Mouse (Mus musculus) midbrain, postnatal 0 days (tissue): ENCODE results near the gene D17H6S53E. TPM values are rescaled to one million over a fixed set of nuclear protein-coding genes. Genes with fewer than 3 reads are reported as not detected.
A peak's percentile ranks its signal among the peaks of the same experiment; 100 is the strongest.
"Not testable (repeated sequence)": the region's sequence is repeated elsewhere in the genome, so short reads cannot be mapped to it uniquely, and the experiment has no call there.

Experiments
- ATAC-seq: fragments of 200-750 bp; cut with Nextera tagmentation; 2 replicates; pipeline ENCODE4 v1.8.0; 2017; ENCODE audit warnings: moderate number of reproducible peaks, mild to moderate bottlenecking, moderate TSS enrichment, moderate library complexity; ENCODE audit not compliant: low FRiP score
- DNase-seq: peaks from one replicate; pipeline ENCODE4 v3.0.0-alpha.2; 2015; ENCODE audit warnings: low spot score
- H3K27ac ChIP-seq: fragments of 300-500 bp; sonication (generic); 2 replicates; pipeline ENCODE4 v1.5.1; 2014; ENCODE audit warnings: low read depth, mild to moderate bottlenecking, low read length, mixed read lengths
- H3K27me3 ChIP-seq: fragments of 300-500 bp; sonication (generic); 2 replicates; pipeline ENCODE4 v1.6.1; 2014; ENCODE audit warnings: low read length, control low read depth, mixed read lengths; ENCODE audit not compliant: insufficient read depth
- H3K36me3 ChIP-seq: fragments of 300-500 bp; sonication (generic); 2 replicates; pipeline ENCODE4 v1.6.1; 2014; ENCODE audit warnings: low read length, control low read depth, mixed read lengths; ENCODE audit not compliant: insufficient read depth
- H3K4me1 ChIP-seq: fragments of 300-500 bp; sonication (generic); 2 replicates; pipeline ENCODE4 v1.6.1; 2014; ENCODE audit warnings: mild to moderate bottlenecking, control low read depth, antibody characterized with exemption, low read length, mixed read lengths; ENCODE audit not compliant: insufficient read depth
- H3K4me2 ChIP-seq: fragments of 300-500 bp; sonication (generic); 2 replicates; pipeline ENCODE4 v1.6.1; 2014; ENCODE audit warnings: low read depth, mild to moderate bottlenecking, low read length, mixed read lengths; ENCODE audit not compliant: poor library complexity, severe bottlenecking
- H3K4me3 ChIP-seq: fragments of 300-500 bp; sonication (generic); 2 replicates; pipeline ENCODE4 v1.5.1; 2014; ENCODE audit warnings: low read depth, mild to moderate bottlenecking, low read length, moderate library complexity
- H3K9ac ChIP-seq: fragments of 300-500 bp; sonication (generic); replicated peaks from 2 replicates; pipeline ENCODE4 v1.6.1; 2014; ENCODE audit warnings: mild to moderate bottlenecking, low read length, moderate library complexity, mixed read lengths; ENCODE audit not compliant: poor library complexity, severe bottlenecking
- H3K9me3 ChIP-seq: fragments of 300-500 bp; sonication (generic); 2 replicates; pipeline ENCODE4 v1.6.1; 2016; ENCODE audit warnings: low read length, control low read depth
- CTCF ChIP-seq: IDR thresholded peaks from 2 replicates; pipeline ENCODE4 v1.5.1; 2016; ENCODE audit warnings: antibody characterized with exemption, mild to moderate bottlenecking
- WGBS: fragments of 180-500 bp; shearing (Covaris S2); extraction: QIAGEN DNeasy Blood & Tissue Kit; methylation state at CpG from one replicate; pipeline ENCODE4 v1.1.7; 2014; 5-methylcytosine and 5-hydroxymethylcytosine counted together
- polyA plus RNA-seq: library from polyadenylated mRNA; unstranded; fragments of >200 nt; fragmentation: Nextera tagmentation; extraction: Ambion mirVana; gene quantifications from 2 replicates; pipeline ENCODE4 v1.2.1, GENCODE M21; 2015
- total RNA-seq: library from RNA; depleted of rRNA; stranded (reverse); fragments of >200 nt; gene quantifications from 2 replicates; pipeline ENCODE4 v1.2.3, GENCODE M21; 2014

D17H6S53E gene
- total and polyA plus RNA-seq, 2 experiments from 2014 or later: 9.6 to 28.0 TPM

DNA sequence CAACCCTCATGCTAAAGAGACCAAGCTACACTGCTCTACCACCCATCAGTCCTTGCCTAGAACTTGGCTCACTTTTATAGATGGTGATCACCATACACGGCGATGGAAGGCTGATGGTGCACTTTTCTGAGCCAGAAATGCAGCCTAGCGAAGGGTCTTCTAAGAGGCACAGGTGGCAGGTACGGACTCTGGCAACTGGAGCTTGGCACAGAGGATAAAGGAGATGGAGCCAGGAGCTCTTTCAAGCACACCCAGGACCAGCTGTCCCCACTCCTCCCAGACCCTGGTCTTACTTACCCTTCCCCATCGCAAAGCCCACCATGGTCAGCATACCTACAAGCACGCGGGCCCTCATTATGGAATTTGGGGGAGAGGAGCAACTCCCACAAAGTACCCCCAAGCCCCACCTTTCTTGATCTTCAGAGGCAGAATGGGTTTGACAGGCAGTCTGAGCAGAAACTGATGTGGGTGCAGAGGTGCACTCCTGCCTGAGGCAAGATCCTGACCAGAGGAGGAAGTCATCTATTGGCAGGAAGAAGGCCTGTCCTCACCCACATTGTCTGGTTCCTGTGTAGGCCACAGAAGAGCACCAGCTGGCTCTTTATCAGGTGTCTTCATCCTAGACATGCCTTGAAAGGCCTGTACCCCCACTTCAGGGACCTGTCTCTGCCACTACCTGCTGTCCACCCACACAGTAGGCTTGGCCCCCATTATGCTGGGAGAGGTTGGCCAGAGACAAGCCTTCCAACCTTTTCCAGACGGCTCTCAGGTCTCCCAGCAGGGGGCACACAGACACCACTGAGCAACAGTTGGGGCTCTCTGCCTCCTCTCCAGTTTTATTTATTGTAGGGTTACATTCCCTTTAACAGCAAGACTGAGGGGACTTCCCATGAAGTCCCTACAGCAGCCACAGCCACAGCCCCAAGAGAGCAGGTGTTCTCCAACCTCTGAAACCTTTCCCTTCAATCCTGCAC, 10.8 kb upstream of the D17H6S53E start, which contains the start of gene Ly6g5b:
Ly6g5b (minus strand) TSS at position 383 of the 974 bp plus-strand sequence.
- TF ChIP-seq CTCF: peak; percentile 47; the same call in 1 of the 2 replicates
- WGBS: 87% methylated on average over 8 of the region's 8 CpGs
- no peak for DNase-seq
- H3K9me3 ChIP-seq: no peaks in the 10 kb centered on the region
- no peaks in the 10 kb centered on the region for H3K27me3 ChIP-seq
- no peak within 1 kb of the TSS for H3K9ac ChIP-seq
- no peak within 1 kb of the TSS for H3K4me3 ChIP-seq
- no peak within 1 kb of the TSS for H3K4me2 ChIP-seq
- peaks cover 40% of the 10 kb centered on the region for H3K36me3 ChIP-seq
- ATAC-seq: no peak
- H3K27ac ChIP-seq: no peak within 1 kb of the TSS
- no peaks in the 10 kb centered on the region for H3K4me1 ChIP-seq

GRCm38 (mm10) chr17:35120745-35121142, 5.4 kb upstream of the D17H6S53E start:
- WGBS: 0% methylated on average over 33 of the region's 33 CpGs
- TF ChIP-seq CTCF: no peak
- H3K36me3 ChIP-seq: peaks cover 30% of the 10 kb centered on the region
- peak overlapping the region; percentile 60 for H3K27ac ChIP-seq
- H3K4me1 ChIP-seq: no peaks in the 10 kb centered on the region
- ATAC-seq (no peak), DNase-seq (no peak)
- peak overlapping the region; percentile 89 for H3K9ac ChIP-seq
- peak overlapping the region; percentile 92 for H3K4me3 ChIP-seq
- no peaks in the 10 kb centered on the region for H3K9me3 ChIP-seq
- H3K27me3 ChIP-seq: no peaks in the 10 kb centered on the region
- H3K4me2 ChIP-seq: peak overlapping the region; percentile 94

DNA sequence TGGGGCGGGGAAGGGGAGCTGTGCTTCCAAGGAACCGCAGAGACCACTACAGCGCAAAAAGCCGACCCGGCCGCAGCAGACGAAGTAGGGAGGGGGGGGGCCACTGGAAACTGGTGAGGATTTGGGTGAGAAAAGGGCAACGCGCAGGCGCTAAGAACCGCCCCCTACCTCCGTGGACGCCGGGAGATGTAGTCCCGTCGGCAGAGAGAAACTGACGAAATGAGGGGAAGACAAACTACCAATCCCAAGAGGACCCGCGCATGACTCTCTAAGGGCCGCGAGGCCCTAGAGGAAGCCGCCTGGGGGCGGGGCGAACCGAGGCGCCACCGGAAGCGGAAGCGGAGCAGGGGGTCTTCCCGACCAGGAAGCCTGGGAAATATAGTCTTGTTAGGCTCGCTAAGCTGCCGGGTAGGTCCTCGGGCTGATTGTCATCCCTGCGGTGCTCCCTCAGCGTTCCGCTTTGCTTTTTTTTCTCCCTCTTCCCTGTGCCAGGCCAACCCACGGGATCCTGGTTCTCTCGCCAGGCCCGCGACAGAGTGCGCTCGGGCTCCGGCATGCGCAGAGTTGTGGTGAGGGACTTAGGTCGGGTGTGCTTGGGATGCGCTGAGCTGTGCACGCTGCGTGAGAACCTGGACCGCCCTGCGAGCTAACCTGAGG, 4.9 kb upstream of the D17H6S53E start, which contains the start of gene Gpank1:
Gpank1 (plus strand) TSS at position 313 of the 657 bp plus-strand sequence.
- Histone ChIP-seq H3K4me2 (peak within 1 kb of the TSS; percentile 94), H3K4me3 (peak within 1 kb of the TSS; percentile 92), H3K9me3 (no peaks in the 10 kb centered on the region), H3K36me3 (peaks cover 25% of the 10 kb centered on the region), H3K4me1 (no peaks in the 10 kb centered on the region), H3K9ac (peak within 1 kb of the TSS; percentile 89), H3K27ac (peak within 1 kb of the TSS; percentile 92), H3K27me3 (no peaks in the 10 kb centered on the region)
- TF ChIP-seq CTCF: no peak
- WGBS: under 1% methylated on average over 50 of the region's 50 CpGs
- ATAC-seq: peak; percentile 93
- DNase-seq: peak; percentile 100

GRCm38 (mm10) chr17:35121871-35122303, 4.3 kb upstream of the D17H6S53E start, which contains the start of gene Csnk2b:
Csnk2b (minus strand) TSS chr17:35122053.
- ATAC-seq: peak; percentile 59
- peak within 1 kb of the TSS; percentile 94 for H3K4me2 ChIP-seq
- peak; percentile 94 for DNase-seq
- peaks cover 23% of the 10 kb centered on the region for H3K36me3 ChIP-seq
- WGBS: 0% methylated on average over 19 of the region's 19 CpGs
- TF ChIP-seq CTCF: peak; percentile 60
- no peaks in the 10 kb centered on the region for H3K9me3 ChIP-seq
- H3K4me1 ChIP-seq: peaks cover 4% of the 10 kb centered on the region; the same call in 1 of the 2 replicates
- H3K4me3 ChIP-seq: peak within 1 kb of the TSS; percentile 92
- H3K27me3 ChIP-seq: no peaks in the 10 kb centered on the region
- peak within 1 kb of the TSS; percentile 89 for H3K9ac ChIP-seq
- peak within 1 kb of the TSS; percentile 92 for H3K27ac ChIP-seq

DNA sequence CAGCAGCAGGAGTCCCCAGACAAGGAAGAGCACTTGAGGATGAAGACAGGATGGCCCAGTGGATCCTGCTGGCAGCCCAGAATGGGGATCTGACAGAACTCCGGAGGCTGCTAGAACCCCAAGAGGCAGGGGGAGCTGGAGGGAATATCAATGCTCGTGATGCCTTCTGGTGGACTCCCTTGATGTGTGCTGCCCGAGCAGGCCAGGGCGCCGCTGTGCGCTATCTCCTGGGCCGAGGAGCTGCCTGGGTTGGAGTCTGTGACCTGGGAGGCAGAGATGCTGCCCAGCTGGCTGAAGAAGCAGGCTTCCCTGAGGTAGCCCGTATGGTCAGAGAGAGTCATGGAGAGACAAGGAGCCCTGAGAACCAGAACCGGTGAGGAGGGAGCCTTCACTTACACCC, 2.9 kb upstream of the D17H6S53E start:
- not testable (repeated sequence) for ATAC-seq, DNase-seq, H3K27me3 ChIP-seq, H3K9me3 ChIP-seq, H3K4me2 ChIP-seq, H3K4me3 ChIP-seq, H3K9ac ChIP-seq, H3K27ac ChIP-seq
- Histone ChIP-seq H3K4me1 (peaks cover 13% of the 10 kb centered on the region), H3K36me3 (peaks cover 13% of the 10 kb centered on the region)
- 95% methylated on average over 9 of the region's 9 CpGs for WGBS

DNA sequence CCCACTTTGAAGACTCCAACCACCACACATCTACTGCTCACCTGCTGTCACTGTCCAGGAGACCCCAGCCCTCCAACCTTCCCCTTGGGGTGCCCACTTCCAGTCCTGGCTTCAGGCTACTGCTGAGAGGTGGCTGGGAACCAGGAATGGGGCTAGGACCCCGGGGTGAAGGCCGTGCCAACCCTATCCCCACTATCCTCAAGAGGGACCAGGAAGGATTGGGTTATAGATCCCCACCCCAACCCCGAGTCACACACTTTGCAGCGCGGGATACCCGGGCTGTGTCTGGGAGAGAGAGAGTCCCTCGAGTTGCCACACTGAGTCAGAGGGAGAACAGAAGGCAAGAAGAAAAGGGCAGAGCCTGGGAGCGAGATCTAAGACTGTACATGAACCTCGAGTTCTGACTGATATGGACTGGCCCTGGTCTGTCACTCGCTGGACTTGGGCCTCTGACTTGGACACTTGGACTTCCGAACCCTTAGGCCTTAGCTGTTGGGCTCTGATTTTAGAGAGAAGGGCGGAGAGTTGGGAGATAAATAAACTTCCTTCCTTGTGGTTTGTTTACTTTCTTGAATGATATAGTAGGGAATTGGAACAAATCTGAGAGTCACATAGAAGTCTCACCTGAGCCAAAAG, 1.8 kb upstream of the D17H6S53E start:
- not testable (repeated sequence) for H3K36me3 ChIP-seq, H3K4me2 ChIP-seq, DNase-seq, ATAC-seq, H3K27me3 ChIP-seq, H3K9me3 ChIP-seq, H3K27ac ChIP-seq, H3K4me3 ChIP-seq, H3K9ac ChIP-seq
- 96% methylated on average over 12 of the region's 12 CpGs for WGBS
- H3K4me1 ChIP-seq: peaks cover 13% of the 10 kb centered on the region
